Mouse (Mus musculus) heart, postnatal 14 days (tissue): ENCODE data around the gene Lipm. TPM values are rescaled to one million over a fixed set of nuclear protein-coding genes. Genes with fewer than 3 reads are reported as not detected.

Experiments
- DNase-seq, 2 experiments: peaks; one replicate each; pipeline ENCODE4 v3.0.0; 2021 to 2022
- intact Hi-C: fragments of 180-260 bp; cut with DNase I; formaldehyde crosslinking; loops from one replicate; pipeline ENCODE4 v1.15.1; 2025
- microRNA-seq, 2 experiments: library from miRNA; unstranded; fragments of <30 nt; microRNA quantifications; one replicate each; pipeline ENCODE4 v1.2.0; 2021 to 2022
- total RNA-seq, 2 experiments: library from RNA; stranded (reverse); gene quantifications; 2 replicates each; pipeline ENCODE4 v1.2.3; 2021

The Lipm gene
- total RNA-seq, 2 experiments from 2014 or later: not detected

DNA sequence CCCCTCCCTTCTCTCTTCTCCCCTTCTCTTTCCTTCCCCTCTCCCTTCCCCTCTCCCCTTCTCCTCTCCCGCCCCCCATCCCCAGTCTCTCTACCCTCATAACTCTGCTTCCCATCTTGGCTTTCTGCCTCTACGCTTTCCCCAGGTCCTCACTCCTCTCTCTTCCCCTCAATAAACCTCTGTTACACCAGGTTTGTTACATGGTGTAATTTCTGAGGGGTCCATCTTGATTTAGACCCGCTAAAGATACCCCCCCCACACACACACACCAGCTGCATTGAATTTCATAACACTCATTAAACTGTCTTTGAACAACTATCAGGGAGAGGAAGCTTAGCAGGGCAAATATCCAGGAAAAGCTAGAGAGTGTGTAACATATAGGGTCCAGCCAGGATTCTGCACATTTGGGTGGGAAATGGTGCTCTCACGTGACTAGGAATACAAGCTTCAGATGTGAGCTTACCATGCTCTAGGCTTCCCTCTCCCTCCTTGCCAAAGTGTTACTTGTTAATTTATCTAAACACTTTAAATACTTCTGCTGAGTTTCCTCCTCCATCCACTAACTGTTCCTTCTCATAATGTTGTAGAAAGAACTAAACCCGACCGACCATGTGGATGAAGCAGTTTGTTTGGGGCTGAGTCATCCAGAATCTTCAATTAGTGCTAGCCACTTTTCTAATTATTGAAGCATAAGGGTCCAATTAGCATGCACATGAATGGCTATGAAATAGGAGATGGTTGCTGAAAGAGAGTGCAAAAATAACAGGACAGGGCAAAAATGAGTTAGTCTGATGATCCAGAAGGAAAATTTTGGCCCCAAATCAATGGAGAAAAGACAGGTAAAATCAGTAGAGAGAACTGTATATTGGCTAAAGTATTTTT lies 52.8 kb downstream of the Lipm start:
- intact Hi-C loops: loop anchor here (10.0 kb wide), 1 partner anchor 91 kb away; no protein-coding TSS in a partner anchor
- no peak for DNase-seq

DNA sequence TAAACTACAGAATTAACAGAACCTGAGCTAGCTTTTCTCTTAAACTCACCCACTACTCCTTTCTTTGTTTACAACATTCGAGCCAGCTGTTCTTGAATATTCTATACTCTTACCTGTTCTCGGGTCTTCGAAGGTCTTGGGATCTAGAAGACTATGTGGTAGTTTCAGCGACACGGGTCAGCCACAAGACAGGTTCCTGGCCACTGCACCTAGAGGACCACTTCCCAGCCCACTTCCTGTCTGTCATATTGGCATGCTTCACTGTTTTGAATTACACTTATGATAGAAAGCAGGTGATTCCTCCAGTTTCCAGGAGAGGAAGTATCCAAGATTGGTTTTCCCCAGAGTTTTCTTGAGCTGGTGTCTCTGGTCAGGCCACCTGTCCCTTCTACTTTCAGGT lies 62.0 kb downstream of the Lipm start:
- intact Hi-C loops: no loop called here
- DNase-seq: no peak

DNA sequence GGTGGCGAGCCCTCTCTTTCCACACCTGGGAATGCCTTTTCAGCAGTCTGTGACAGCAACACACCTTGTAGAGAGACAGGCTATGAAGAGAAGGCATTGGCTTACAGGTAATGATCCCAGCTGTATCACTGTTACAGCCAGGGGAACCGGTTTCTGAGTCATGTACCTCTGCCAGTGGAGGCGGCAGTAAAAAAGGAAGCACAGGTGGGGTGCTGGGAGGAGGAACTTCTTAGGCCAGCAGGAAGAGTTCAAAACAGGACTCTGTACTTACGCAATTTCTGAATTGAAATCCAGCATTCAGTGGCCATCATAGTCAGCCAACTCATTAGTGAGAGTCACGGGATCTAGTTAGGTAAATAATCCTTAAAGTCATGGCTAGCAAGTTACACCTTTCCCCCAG lies 65.2 kb downstream of the Lipm start, which contains the start of gene Ankrd22:
Gene Ankrd22 (minus strand): TSS at position 163 of the 400 bp plus-strand sequence.
- intact Hi-C loops: no loop called here
- no peak for DNase-seq

DNA sequence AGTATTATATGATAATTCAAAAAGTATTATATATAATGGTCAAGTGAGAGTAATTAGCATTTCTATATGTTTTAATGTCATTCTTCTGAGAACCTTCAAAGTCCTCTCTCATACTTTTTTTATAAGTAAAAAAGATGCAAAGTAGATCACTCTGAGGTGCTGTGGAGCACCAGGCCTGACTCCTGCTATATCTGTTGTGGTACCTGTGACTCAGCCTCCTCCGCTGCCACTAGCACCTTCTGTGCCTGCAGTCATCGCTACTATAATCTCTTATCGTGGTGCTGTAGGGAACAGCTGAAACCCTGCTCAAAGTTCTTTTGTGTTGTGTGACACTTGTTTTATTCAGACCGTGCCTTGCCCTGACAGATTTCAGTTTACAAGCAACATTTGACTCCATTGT lies 65.7 kb downstream of the Lipm start:
- intact Hi-C loops: no loop called here
- no peak for DNase-seq

DNA sequence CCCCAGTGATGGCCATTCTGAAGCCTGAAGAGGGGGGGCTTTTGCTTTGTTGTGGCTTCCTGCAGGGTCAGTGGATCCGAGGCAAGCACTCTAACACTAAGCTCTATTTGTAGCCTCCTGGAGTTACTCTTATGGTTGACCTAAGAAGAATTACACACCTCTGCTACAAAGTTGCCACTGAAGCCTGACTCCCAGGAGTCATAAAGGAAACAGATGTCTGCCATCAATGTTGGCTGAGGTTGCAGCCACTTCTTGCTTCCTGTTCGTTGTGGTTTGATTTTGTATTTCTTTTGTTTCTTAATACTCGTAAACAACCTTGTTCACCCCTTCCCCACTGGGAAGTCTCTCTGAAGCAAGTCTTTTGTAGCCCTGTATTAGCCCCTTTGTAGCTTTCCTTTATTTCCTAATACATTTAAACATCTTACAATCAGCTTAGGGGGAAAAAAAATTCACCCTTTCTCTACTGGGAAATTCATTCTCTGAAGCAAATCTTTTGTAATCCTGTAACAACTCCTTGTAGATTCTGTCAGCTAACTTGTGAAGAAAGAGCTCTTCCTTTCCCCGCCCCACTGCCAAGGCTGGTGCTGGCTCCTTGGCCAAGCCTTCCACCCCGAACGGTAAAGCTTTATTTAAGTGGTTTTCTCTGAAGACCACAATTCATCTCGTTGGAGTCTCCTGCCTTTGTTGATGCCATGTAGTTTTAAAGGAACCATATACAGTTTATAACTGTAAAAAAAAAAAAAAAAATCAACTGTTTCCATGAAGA lies 67.3 kb downstream of the Lipm start:
- no peak for DNase-seq
- intact Hi-C loops: no loop called here

DNA sequence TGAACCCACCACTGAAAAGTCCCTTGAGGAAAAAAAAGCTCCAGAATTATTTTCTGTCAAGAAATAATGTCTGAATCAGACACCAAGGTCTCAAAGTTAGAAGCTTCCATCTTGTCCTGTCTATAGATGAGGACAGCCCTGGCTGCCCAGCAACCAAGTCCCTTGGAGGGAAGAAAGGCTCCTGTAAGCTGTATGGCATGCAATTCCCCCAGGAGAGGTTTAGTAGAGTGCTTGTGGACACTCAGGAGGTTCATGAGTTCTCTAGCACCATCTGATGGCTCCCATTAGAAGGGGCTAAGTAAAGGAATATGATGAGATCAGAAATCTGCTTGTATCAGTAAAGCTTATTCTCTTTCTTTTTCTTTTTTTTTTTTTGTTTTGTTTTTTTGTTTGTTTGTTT lies 68.4 kb downstream of the Lipm start:
- intact Hi-C loops: no loop called here
- DNase-seq: no peak

DNA sequence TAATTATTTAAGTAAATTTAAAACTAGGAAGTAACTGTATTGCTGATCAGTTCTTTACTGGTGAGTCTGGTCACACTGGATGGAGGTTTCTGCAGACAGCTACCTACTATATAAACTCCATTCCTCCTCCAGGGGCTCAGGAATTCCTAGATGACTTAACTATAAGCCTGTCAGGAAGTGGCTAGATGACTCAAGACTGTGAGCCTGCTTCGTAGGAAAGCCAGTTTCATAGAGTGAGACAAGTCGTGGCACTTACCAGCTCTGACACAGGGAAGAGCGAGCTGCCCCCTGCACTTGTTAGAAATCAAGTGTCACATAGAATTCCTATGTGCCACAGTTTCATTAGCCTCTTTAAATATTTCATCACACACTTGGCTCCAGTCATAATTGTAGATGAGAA lies 70.4 kb downstream of the Lipm start:
- intact Hi-C loops: no loop called here
- DNase-seq: no peak

Small RNAs within 50 kb of the gene (microRNA-seq; reads per million reads assigned to microRNA genes)
- 0 reads per million in 2 experiments for gene Gm23334

Other genes starting within 250 kb of the Lipm start
- not detected for gene Lipf, start 139.7 kb upstream of the Lipm start, total RNA-seq
- gene Lipk, start 92.6 kb upstream of the Lipm start, total RNA-seq: not detected
- gene Lipn, start 33.6 kb upstream of the Lipm start, total RNA-seq: not detected
- not detected for gene Ankrd22, start 65.1 kb downstream of the Lipm start, total RNA-seq
- 1 to 10 TPM; 4.6 to 4.9 TPM for gene Stambpl1, start 91.3 kb downstream of the Lipm start, total RNA-seq
- gene Acta2, start 154.7 kb downstream of the Lipm start, total RNA-seq: 100 to 1,000 TPM; 391 to 443 TPM
- 10 to 100 TPM; 14.5 to 16.7 TPM for gene Fas, start 189.7 kb downstream of the Lipm start, total RNA-seq